Mouse (Mus musculus) hindbrain, embryonic 14.5 days (tissue): ENCODE results near the gene Ncstn. TPM values are rescaled to one million over a fixed set of nuclear protein-coding genes. Genes with fewer than 3 reads are reported as not detected.

Source experiments
- ATAC-seq: fragments of 200-750 bp; cut with Nextera tagmentation; 2 replicates; pipeline ENCODE4 v1.8.0; 2017; ENCODE audit warnings: moderate number of reproducible peaks, mild to moderate bottlenecking, moderate TSS enrichment, moderate library complexity; ENCODE audit not compliant: low FRiP score
- DNase-seq: peaks from one replicate; pipeline ENCODE4 v3.0.0-alpha.2; 2015; ENCODE audit warnings: low spot score
- H3K27ac ChIP-seq: fragments of 300-500 bp; sonication (generic); 2 replicates; pipeline ENCODE4 v1.5.1; 2014; ENCODE audit warnings: mild to moderate bottlenecking, moderate library complexity
- H3K27me3 ChIP-seq: fragments of 300-500 bp; sonication (generic); 2 replicates; pipeline ENCODE4 v1.6.1; 2014; ENCODE audit warnings: mild to moderate bottlenecking, low read length, mixed read lengths; ENCODE audit not compliant: control insufficient read depth, insufficient read depth
- H3K36me3 ChIP-seq: fragments of 300-500 bp; sonication (generic); replicated peaks from 2 replicates; pipeline ENCODE4 v1.6.1; 2014; ENCODE audit not compliant: control insufficient read depth, insufficient read depth
- H3K4me1 ChIP-seq: fragments of 300-500 bp; sonication (generic); replicated peaks from 2 replicates; pipeline ENCODE4 v1.6.1; 2014; ENCODE audit warnings: antibody characterized with exemption, low read length, mixed read lengths; ENCODE audit not compliant: control insufficient read depth, insufficient read depth
- H3K4me2 ChIP-seq: fragments of 300-500 bp; sonication (generic); replicated peaks from 2 replicates; pipeline ENCODE4 v1.6.1; 2014; ENCODE audit warnings: mild to moderate bottlenecking, moderate library complexity
- H3K4me3 ChIP-seq: fragments of 300-500 bp; sonication (generic); replicated peaks from 2 replicates; pipeline ENCODE4 v1.5.1; 2014; ENCODE audit warnings: mild to moderate bottlenecking, low read length
- H3K9ac ChIP-seq: fragments of 300-500 bp; sonication (generic); 2 replicates; pipeline ENCODE4 v1.6.1; 2014
- H3K9me3 ChIP-seq: fragments of 300-500 bp; sonication (generic); 2 replicates; pipeline ENCODE4 v1.6.1; 2016; ENCODE audit warnings: low read length; ENCODE audit not compliant: control insufficient read depth
- WGBS: fragments of 180-500 bp; shearing (Covaris S2); extraction: QIAGEN DNeasy Blood & Tissue Kit; methylation state at CpG from one replicate; pipeline ENCODE4 v1.1.7; 2014; 5-methylcytosine and 5-hydroxymethylcytosine counted together
- polyA plus RNA-seq: library from polyadenylated mRNA; unstranded; fragments of >200 nt; fragmentation: Nextera tagmentation; extraction: Ambion mirVana; gene quantifications from 2 replicates; pipeline ENCODE4 v1.2.1, GENCODE M21; 2014

The Ncstn gene
- 106 and 111 TPM in 2 replicates for polyA plus RNA-seq

- under 1% methylated on average over 40 of the region's 40 CpGs for WGBS
- H3K9ac ChIP-seq: peak within 1 kb of the TSS; percentile 89
- peak within 1 kb of the TSS; percentile 88 for H3K27ac ChIP-seq
Measured at GRCm38 (mm10) chr1:172082101-172082898, at the start of gene Ncstn, which contains the start of gene Copa. Gene Ncstn, minus strand, starts transcription at chr1:172082795. Gene Copa, plus strand, starts transcription at chr1:172082529.

GRCm38 (mm10) chr1:172132319-172132718, 49.7 kb upstream of the Ncstn start:
- Histone ChIP-seq H3K27me3 (no peaks in the 10 kb centered on the region), H3K9me3 (no peaks in the 10 kb centered on the region), H3K36me3 (peaks cover 78% of the 10 kb centered on the region), H3K27ac (no peak overlapping the region), H3K4me1 (peaks cover 6% of the 10 kb centered on the region), H3K9ac (no peak overlapping the region), H3K4me2 (no peak overlapping the region), H3K4me3 (no peak overlapping the region)
- WGBS: 87% methylated on average over 7 of the region's 7 CpGs
- DNase-seq: no peak
- no peak for ATAC-seq

More at GRCm38 (mm10) chr1:172082101-172082898, at the start of gene Ncstn, which contains the start of gene Copa:
- Histone ChIP-seq H3K4me3 (peak within 1 kb of the TSS; percentile 74), H3K27me3 (no peaks in the 10 kb centered on the region), H3K9me3 (no peaks in the 10 kb centered on the region), H3K36me3 (peaks cover 27% of the 10 kb centered on the region), H3K4me2 (peak within 1 kb of the TSS; percentile 79), H3K4me1 (peaks cover 22% of the 10 kb centered on the region)
- peak; percentile 95 for DNase-seq
- peak; percentile 99 for ATAC-seq

- no peak overlapping the region for H3K27ac ChIP-seq
- H3K27me3 ChIP-seq: no peaks in the 10 kb centered on the region
- H3K9me3 ChIP-seq: no peaks in the 10 kb centered on the region
- H3K9ac ChIP-seq: no peak overlapping the region
- H3K4me1 ChIP-seq: peaks cover 8% of the 10 kb centered on the region
- H3K4me3 ChIP-seq: no peak overlapping the region
- WGBS: 97% methylated on average over 5 of the region's 5 CpGs
- ATAC-seq: no peak
- DNase-seq: no peak
- no peak overlapping the region for H3K4me2 ChIP-seq
- peaks cover 62% of the 10 kb centered on the region for H3K36me3 ChIP-seq
Measured at GRCm38 (mm10) chr1:172129780-172130179, 47.2 kb upstream of the Ncstn start.

- DNase-seq (no peak), ATAC-seq (no peak)
- no peak overlapping the region for H3K9ac ChIP-seq
- H3K4me2 ChIP-seq: no peak overlapping the region
- peaks cover 8% of the 10 kb centered on the region for H3K4me1 ChIP-seq
- H3K9me3 ChIP-seq: no peaks in the 10 kb centered on the region
- 67% methylated on average over 2 of the region's 2 CpGs for WGBS
- H3K27me3 ChIP-seq: no peaks in the 10 kb centered on the region
- H3K27ac ChIP-seq: no peak overlapping the region
- no peak overlapping the region for H3K4me3 ChIP-seq
- peaks cover 59% of the 10 kb centered on the region for H3K36me3 ChIP-seq
Measured at GRCm38 (mm10) chr1:172129108-172129507, 46.5 kb upstream of the Ncstn start.

GRCm38 (mm10) chr1:172128563-172128962, 46.0 kb upstream of the Ncstn start:
- no peak overlapping the region for H3K27ac ChIP-seq
- ATAC-seq: no peak
- peaks cover 8% of the 10 kb centered on the region for H3K4me1 ChIP-seq
- H3K4me2 ChIP-seq: no peak overlapping the region
- no peaks in the 10 kb centered on the region for H3K9me3 ChIP-seq
- H3K36me3 ChIP-seq: peaks cover 53% of the 10 kb centered on the region
- H3K4me3 ChIP-seq: no peak overlapping the region
- H3K9ac ChIP-seq: no peak overlapping the region
- 95% methylated on average over 15 of the region's 15 CpGs for WGBS
- H3K27me3 ChIP-seq: no peaks in the 10 kb centered on the region
- no peak for DNase-seq

GRCm38 (mm10) chr1:172127487-172127886, 44.9 kb upstream of the Ncstn start:
- ATAC-seq (no peak), DNase-seq (no peak)
- WGBS: 47% methylated on average over 5 of the region's 5 CpGs
- peaks cover 55% of the 10 kb centered on the region for H3K36me3 ChIP-seq
- peak overlapping the region; percentile 77 for H3K4me3 ChIP-seq
- no peaks in the 10 kb centered on the region for H3K27me3 ChIP-seq
- H3K9ac ChIP-seq: peak overlapping the region; percentile 80
- H3K4me1 ChIP-seq: peaks cover 8% of the 10 kb centered on the region
- H3K27ac ChIP-seq: no peak overlapping the region
- H3K9me3 ChIP-seq: no peaks in the 10 kb centered on the region
- H3K4me2 ChIP-seq: peak overlapping the region; percentile 76

GRCm38 (mm10) chr1:172126376-172127347, 44.1 kb upstream of the Ncstn start, which contains the start of gene Pex19:
Gene Pex19, plus strand, starts transcription at chr1:172126755.
- 1% methylated on average over 42 of the region's 42 CpGs for WGBS
- Histone ChIP-seq H3K4me3 (peak within 1 kb of the TSS; percentile 77), H3K4me1 (peaks cover 8% of the 10 kb centered on the region), H3K27ac (no peak within 1 kb of the TSS), H3K9me3 (no peaks in the 10 kb centered on the region), H3K4me2 (peak within 1 kb of the TSS; percentile 76), H3K27me3 (no peaks in the 10 kb centered on the region), H3K9ac (peak within 1 kb of the TSS; percentile 80), H3K36me3 (peaks cover 55% of the 10 kb centered on the region)
- ATAC-seq (peak; percentile 98), DNase-seq (peak; percentile 91)

- no peaks in the 10 kb centered on the region for H3K9me3 ChIP-seq
- H3K36me3 ChIP-seq: peaks cover 54% of the 10 kb centered on the region
- no peak for DNase-seq
- H3K4me3 ChIP-seq: no peak overlapping the region
- H3K27ac ChIP-seq: no peak overlapping the region
- H3K27me3 ChIP-seq: no peaks in the 10 kb centered on the region
- no peak overlapping the region for H3K9ac ChIP-seq
- no peak overlapping the region for H3K4me2 ChIP-seq
- WGBS: 81% methylated on average over 6 of the region's 6 CpGs
- peaks cover 8% of the 10 kb centered on the region for H3K4me1 ChIP-seq
- ATAC-seq: no peak
Measured at GRCm38 (mm10) chr1:172124572-172124971, 42.0 kb upstream of the Ncstn start.

- no peak for ATAC-seq
Measured at GRCm38 (mm10) chr1:172122671-172123070, 40.1 kb upstream of the Ncstn start.

More at GRCm38 (mm10) chr1:172122671-172123070, 40.1 kb upstream of the Ncstn start:
- Histone ChIP-seq H3K36me3 (peaks cover 62% of the 10 kb centered on the region), H3K27me3 (no peaks in the 10 kb centered on the region), H3K4me2 (no peak overlapping the region), H3K4me3 (no peak overlapping the region), H3K27ac (no peak overlapping the region), H3K4me1 (peaks cover 6% of the 10 kb centered on the region), H3K9me3 (no peaks in the 10 kb centered on the region), H3K9ac (no peak overlapping the region)
- DNase-seq: no peak
- 84% methylated on average over 2 of the region's 2 CpGs for WGBS
